Mouse (Mus musculus): ENCODE data around the gene Dvl2.

The Dvl2 gene

DNA sequence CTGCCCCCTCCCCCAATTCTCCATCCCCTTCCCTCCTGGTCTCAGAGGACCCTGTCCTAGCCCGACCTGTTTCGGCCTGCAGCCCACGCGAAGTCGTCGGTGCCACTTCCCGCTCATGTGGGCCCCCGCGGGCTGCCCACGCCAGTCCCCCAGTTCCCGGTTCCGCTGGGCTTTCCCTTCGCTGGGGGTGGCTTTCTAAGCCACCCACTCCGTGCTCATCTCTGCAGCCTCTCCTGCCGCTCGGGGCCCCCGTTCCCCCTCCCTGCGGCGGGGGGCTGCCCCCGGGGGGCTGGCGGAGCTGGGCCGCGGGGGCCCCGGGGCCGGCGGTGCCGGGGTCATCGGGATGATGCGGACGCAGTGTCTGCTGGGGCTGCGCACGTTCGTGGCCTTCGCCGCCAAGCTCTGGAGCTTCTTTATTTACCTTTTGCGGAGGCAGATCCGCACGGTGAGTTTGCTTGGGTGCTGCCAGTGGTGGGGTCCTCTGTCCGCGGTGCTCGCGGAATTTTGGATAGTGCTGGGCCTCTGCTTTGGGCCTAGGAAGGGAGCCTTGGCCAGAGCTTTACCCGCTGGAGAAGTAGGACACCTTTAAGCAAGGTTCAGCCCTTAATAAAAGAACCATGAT lies 19.1 kb upstream of the Dvl2 start, which contains the start of gene Ctdnep1:
Gene Ctdnep1 (plus strand): TSS at position 16 of the 622 bp plus-strand sequence.
- DNase-seq (ENCODE audit: low read depth, low spot score) = no peak

GRCm38 (mm10) chr11:69982225-69982624 lies 18.2 kb upstream of the Dvl2 start, which contains the start of gene Elp5:
Gene Elp5, minus strand, starts transcription at chr11:69982517.
- no peak for DNase-seq (ENCODE audit: low read depth, low spot score)

- no peak for DNase-seq (ENCODE audit: low read depth, low spot score)
These were observed 17.5 kb upstream of the Dvl2 start for GRCm38 (mm10) chr11:69982877-69983276.

GRCm38 (mm10) chr11:69983377-69983776 lies 17.0 kb upstream of the Dvl2 start:
- DNase-seq (ENCODE audit: low read depth, low spot score) = no peak

- DNase-seq (ENCODE audit: low read depth, low spot score) = no peak
These were observed 16.0 kb upstream of the Dvl2 start for GRCm38 (mm10) chr11:69984431-69984830.

- DNase-seq (ENCODE audit: low read depth, low spot score) = no peak
These were observed 10.4 kb upstream of the Dvl2 start for GRCm38 (mm10) chr11:69989949-69990348.

DNA sequence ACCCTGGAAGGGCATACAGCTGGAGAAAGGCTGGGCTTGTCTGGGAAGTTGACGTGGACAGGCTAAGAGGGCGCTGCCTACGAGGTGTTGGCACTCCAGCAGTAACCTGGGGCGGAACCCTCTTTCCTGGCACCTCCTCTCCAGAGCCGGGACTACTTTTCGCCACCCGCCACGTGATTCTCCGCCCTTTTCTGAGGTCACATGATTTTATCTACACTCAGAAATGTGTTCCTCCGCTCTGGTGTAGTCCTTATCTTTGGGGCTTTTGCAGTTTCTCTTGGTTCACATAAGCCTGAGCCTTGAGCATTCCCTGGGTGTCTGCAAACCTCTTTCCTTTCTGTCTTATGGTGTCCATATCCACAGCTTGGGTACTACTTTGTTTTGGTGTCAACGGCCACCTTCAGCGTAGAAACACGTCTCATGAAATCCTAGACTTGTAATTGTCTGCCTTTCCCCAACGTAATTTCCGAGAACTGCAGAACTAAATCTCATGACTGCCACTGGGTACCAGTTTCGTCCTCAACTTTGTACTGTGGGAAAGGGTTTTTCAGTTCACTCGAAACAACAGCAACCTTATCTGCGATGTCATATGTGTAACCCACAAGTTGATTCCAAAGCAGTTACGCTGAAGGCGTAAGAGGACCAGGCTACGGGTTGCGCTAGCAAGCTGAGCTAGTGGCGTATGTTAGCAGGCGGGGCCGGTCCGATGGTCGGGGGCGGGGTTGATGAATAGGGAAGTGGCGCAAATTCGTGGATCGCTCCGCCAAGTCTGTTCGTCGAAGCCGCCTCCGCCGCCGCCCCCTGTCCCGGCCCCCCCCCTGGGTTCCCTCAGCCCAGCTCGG lies 9.3 kb upstream of the Dvl2 start, which contains the start of gene Gabarap:
Gene Gabarap (plus strand): TSS at position 294 of the 842 bp plus-strand sequence.
- peak; percentile 93 for DNase-seq (ENCODE audit: low read depth, low spot score)

GRCm38 (mm10) chr11:69991711-69992110 lies 8.7 kb upstream of the Dvl2 start:
- no peak for DNase-seq (ENCODE audit: low read depth, low spot score)

DNA sequence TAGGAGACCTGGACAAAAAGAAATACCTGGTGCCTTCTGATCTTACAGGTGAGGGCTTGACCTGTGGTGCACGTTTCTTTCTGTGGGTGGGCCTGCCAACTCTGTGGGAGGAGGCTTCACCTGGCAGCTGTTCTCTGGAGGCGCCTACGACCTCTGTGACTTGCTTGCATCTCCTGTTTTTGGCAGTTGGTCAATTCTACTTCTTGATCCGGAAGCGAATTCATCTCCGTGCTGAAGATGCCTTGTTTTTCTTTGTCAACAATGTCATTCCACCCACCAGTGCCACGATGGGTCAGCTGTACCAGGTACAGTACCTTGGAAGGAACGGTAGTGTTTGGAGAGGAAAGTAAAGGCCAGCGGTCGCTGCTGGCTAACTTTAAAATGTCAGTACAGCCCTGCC lies 8.0 kb upstream of the Dvl2 start:
- DNase-seq (ENCODE audit: low read depth, low spot score) = no peak

- DNase-seq (ENCODE audit: low read depth, low spot score) = no peak
These were observed 7.5 kb upstream of the Dvl2 start for GRCm38 (mm10) chr11:69992932-69993331.

GRCm38 (mm10) chr11:69994401-69995090 lies 5.8 kb upstream of the Dvl2 start:
- no peak for DNase-seq (ENCODE audit: low read depth, low spot score)

DNA sequence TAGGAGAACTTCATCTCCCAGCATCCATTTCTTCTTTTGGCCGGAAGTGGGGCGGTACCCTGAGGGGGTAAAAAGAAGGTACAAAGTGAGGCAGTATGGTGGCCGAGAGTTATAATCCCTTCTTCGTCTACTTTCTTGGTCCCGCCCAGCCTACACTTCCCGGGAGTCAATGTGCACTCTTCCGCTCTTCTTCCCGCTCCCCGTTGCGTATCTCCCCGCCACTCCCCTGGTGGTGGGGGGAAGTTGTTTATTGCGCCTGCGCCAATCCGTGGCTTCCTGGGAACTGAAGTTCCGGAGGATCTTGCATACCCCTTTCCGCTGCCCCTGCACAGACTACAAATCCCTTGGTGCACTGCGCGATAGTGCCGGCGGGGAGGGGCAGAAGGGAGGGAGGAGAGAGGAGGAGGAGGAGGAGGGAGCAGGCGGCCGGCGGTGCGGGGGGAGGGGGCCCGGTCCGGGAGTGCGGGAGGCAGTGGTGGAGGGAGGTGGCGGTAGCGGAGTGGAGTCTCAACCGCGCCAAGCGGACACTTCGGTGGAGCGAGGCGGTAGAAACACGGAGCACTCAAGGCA lies 4.9 kb upstream of the Dvl2 start, which contains the start of gene Phf23:
Gene Phf23 (plus strand): TSS at position 387 of the 570 bp plus-strand sequence.
- peak; percentile 98 for DNase-seq (ENCODE audit: low read depth, low spot score)

DNA sequence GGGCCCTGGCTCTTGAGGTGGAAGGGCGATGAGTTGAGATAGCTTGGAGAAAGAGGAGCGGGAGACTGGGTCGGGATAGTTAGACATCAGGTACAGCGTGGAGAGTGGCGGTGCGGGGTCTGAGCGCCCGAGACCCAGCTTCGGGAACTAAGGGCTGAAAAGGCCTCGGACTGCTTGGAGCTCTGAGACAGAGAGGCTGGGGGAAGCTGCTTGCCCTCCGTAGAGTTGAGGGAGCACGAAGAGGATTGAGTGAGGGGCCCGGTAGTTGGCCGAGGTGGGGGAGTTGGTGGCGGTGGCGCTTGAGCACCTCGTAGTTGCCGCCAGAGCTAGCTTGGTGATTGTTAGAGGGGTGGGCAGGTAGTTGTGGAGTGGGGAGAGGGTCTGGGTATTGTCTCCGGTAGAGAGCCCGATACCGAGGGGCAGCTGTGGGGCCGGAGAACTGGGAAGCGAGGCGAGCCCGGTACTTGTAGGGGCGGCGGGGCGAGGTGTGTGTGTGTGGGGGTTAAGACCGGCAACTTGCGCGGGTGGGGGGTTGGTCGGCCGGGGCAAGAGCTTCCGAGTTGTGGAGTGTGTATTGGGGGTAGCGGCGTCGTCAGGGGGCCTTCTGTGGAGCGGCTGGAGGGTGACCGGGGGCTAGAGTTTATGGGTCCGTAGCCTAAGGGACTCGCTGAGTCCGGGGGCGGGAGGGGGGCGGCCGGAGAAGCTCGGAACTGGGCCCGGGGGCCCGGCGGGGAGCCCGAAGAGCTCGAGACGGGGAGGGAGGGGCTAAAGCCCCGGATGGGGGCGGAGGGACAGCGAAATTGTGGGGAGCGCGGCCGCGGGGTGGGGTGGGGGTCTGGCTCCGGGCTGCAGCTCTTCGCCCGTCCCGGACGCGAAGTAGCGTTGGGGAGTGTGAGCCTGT lies 4.0 kb upstream of the Dvl2 start:
- no peak for DNase-seq (ENCODE audit: low read depth, low spot score)

DNA sequence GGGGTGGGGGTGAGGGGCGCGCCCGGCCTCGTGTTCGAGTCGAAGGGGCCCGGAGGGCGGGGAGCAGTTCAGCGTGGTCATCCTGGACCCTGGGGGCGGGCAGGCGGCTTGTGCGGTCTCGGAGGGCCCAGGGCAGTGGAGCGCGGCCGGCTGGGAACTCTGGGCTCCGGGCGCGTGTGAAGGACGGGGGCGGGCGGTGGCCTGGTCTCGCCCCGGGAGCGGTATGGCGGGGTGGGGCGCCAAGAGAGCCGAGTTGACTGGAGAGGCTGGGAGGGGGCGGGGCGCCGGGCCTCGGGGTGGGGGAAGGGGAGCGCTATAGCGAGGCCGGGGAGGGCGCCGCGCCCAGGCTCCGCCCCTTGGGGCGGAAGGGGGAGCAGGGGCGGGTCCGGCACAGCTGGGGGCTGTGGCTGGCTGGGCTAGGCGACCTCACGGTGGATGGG lies 3.3 kb upstream of the Dvl2 start:
- no peak for DNase-seq (ENCODE audit: low read depth, low spot score)

DNA sequence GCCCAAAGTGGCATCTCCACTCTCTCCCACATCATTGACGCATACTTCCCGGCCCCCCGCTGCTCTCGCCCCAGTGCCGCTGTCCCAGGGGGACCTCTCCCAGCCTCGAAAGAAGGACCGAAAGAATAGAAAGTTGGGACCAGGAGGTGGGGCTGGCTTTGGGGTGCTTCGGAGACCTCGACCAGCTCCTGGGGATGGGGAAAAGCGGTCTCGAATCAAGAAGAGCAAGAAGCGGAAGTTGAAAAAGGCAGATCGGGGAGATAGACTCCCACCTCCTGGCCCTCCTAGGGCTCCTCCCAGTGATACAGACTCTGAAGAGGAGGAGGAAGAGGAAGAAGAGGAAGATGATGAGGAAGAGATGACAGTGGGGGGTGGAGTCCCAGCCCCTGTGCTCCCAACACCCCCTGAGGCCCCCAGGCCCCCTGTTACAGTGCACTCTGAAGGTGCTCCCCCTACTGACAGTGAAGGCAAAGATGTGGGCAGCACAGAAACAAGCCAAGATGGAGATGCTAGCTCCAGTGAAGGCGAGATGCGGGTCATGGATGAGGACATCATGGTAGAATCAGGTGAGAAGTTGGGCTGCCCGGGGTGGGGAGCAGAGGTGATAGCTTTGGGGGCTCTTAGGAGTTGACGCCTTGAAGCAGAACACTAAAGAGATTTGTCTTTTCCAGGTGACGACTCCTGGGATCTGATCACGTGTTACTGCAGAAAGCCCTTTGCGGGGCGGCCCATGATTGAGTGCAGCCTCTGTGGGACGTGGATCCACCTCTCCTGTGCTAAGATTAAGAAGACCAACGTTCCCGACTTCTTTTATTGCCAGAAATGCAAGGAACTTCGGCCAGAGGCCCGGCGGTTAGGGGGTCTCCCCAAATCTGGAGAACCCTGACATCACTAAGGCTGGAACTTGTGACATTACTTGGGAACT lies 1.6 kb upstream of the Dvl2 start:
- no peak for DNase-seq (ENCODE audit: low read depth, low spot score)

DNA sequence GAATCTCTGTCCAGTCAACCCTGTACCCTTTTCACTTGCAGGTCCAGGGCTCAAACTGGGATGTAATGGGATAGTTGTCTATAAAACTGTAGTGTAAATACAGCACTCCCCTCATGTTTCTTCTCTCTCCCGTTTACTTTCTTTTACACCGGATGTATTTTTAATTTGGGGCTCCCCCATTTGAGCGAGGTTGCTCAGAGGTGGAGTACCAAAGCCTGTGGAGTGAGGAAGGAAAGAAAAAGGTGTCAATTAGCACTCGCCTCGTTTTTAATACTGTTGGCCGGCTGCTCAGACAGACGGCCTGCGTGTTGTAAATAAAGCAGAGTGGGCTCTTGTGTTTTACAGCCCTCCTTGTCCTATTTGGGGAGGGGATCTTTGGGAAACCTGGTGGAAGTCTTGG lies 729 bp upstream of the Dvl2 start:
- DNase-seq (ENCODE audit: low read depth, low spot score) = no peak

- DNase-seq (ENCODE audit: low read depth, low spot score) = no peak
These were observed 764 bp downstream of the Dvl2 start for GRCm38 (mm10) chr11:70001159-70001558.

DNA sequence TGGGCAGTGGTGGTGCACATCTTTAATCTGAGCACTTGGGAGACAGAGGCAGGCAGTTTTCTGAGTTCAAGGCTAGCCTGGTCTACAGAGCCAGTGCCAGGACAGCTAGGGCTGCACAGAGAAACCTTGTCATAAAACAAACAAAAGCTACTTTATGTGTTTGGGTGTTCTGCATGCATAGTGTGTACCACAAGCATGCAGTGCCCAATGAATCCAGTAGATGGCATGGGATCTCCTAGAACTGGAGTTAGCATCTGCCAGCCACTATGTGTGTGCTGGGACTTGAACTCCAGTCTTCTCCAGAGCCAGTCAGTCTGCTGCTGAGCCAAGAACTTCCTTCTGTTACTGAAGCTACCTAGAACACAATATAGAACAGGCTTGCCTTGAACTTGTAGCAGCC lies 1.5 kb downstream of the Dvl2 start:
- DNase-seq (ENCODE audit: low read depth, low spot score) = no peak

- DNase-seq (ENCODE audit: low read depth, low spot score) = no peak
These were observed 2.1 kb downstream of the Dvl2 start for GRCm38 (mm10) chr11:70002471-70002870.

DNA sequence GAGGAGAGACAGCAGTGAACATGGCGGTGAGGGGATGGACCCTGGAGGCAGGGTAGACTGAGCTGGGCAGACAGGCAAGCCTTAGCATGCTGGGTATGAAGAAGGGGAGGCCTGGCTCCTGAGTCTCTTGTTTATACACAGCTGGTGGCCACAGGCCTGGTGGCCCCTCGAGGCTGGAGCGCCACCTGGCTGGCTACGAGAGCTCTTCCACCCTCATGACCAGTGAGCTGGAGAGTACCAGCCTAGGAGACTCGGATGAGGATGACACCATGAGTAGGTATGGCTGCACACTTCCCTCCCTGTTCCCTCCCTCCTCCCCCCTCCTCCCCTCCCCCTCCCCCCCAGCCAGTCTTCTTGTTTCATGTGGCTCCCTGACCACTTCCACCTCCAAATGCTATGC lies 5.1 kb downstream of the Dvl2 start:
- no peak for DNase-seq (ENCODE audit: low read depth, low spot score)

Data from brain, embryonic 18.5 days (tissue).